Mouse (Mus musculus): Measurements from ENCODE around the gene Kcnh1. TPM values are rescaled to one million over a fixed set of nuclear protein-coding genes. Genes with fewer than 3 reads are reported as not detected.

The Kcnh1 gene
- polyA plus RNA-seq, 1 experiment from 2014 or later = 3.5 TPM

- Histone ChIP-seq H3K9me3 (ENCODE audit: control insufficient read depth, low read length) (no peaks in the 10 kb centered on the region), H3K9ac (ENCODE audit: low read depth, low read length) (no peak overlapping the region), H3K4me2 (ENCODE audit: low read length) (no peak overlapping the region), H3K4me1 (ENCODE audit: control insufficient read depth, insufficient read depth, low read depth, low read length) (peaks cover 10% of the 10 kb centered on the region; the same call in 1 of the 2 replicates), H3K36me3 (ENCODE audit: control insufficient read depth, insufficient read depth, low read length) (no peaks in the 10 kb centered on the region), H3K27ac (ENCODE audit: low read depth, low read length) (no peak overlapping the region), H3K27me3 (replicated peaks; ENCODE audit: control insufficient read depth, insufficient read depth, low read length) (no peaks in the 10 kb centered on the region), H3K4me3 (ENCODE audit: low read length) (no peak overlapping the region)
- no peak for ATAC-seq
- WGBS = 79% methylated on average over 2 of the region's 2 CpGs
These were observed 244.9 kb downstream of the Kcnh1 start for GRCm38 (mm10) chr1:192435503-192435902.

- no peaks in the 10 kb centered on the region for H3K36me3 ChIP-seq (ENCODE audit: control insufficient read depth, insufficient read depth, low read length)
- no peak overlapping the region for H3K4me2 ChIP-seq (ENCODE audit: low read length)
- no peak overlapping the region for H3K4me3 ChIP-seq (ENCODE audit: low read length)
- H3K27me3 ChIP-seq (replicated peaks; ENCODE audit: control insufficient read depth, insufficient read depth, low read length) = no peaks in the 10 kb centered on the region
- ATAC-seq = no peak
- H3K9ac ChIP-seq (ENCODE audit: low read depth, low read length) = no peak overlapping the region
- peaks cover 16% of the 10 kb centered on the region for H3K4me1 ChIP-seq (ENCODE audit: control insufficient read depth, insufficient read depth, low read depth, low read length)
- 61% methylated on average over 6 of the region's 6 CpGs for WGBS
- H3K27ac ChIP-seq (ENCODE audit: low read depth, low read length) = no peak overlapping the region
- H3K9me3 ChIP-seq (ENCODE audit: control insufficient read depth, low read length) = no peaks in the 10 kb centered on the region
These were observed 248.7 kb downstream of the Kcnh1 start for GRCm38 (mm10) chr1:192439151-192439837.

- no peaks in the 10 kb centered on the region for H3K9me3 ChIP-seq (ENCODE audit: control insufficient read depth, low read length)
These were observed 252.3 kb downstream of the Kcnh1 start for GRCm38 (mm10) chr1:192442772-192443445.

GRCm38 (mm10) chr1:192443998-192444657, 253.6 kb downstream of the Kcnh1 start:
- WGBS = 68% methylated on average over 20 of the region's 20 CpGs
- no peak overlapping the region for H3K4me2 ChIP-seq (ENCODE audit: low read length)
- H3K9me3 ChIP-seq (ENCODE audit: control insufficient read depth, low read length) = no peaks in the 10 kb centered on the region
- H3K4me1 ChIP-seq (ENCODE audit: control insufficient read depth, insufficient read depth, low read depth, low read length) = peaks cover 19% of the 10 kb centered on the region
- peak; percentile 38 for ATAC-seq
- H3K9ac ChIP-seq (ENCODE audit: low read depth, low read length) = no peak overlapping the region
- H3K4me3 ChIP-seq (ENCODE audit: low read length) = no peak overlapping the region
- H3K36me3 ChIP-seq (ENCODE audit: control insufficient read depth, insufficient read depth, low read length) = no peaks in the 10 kb centered on the region
- H3K27me3 ChIP-seq (replicated peaks; ENCODE audit: control insufficient read depth, insufficient read depth, low read length) = no peaks in the 10 kb centered on the region
- peak overlapping the region; percentile 54 for H3K27ac ChIP-seq (ENCODE audit: low read depth, low read length)

More at GRCm38 (mm10) chr1:192442772-192443445, 252.3 kb downstream of the Kcnh1 start:
- H3K4me3 ChIP-seq (ENCODE audit: low read length) = no peak overlapping the region
- no peak overlapping the region for H3K27ac ChIP-seq (ENCODE audit: low read depth, low read length)
- no peak overlapping the region for H3K4me2 ChIP-seq (ENCODE audit: low read length)
- no peak for ATAC-seq
- H3K36me3 ChIP-seq (ENCODE audit: control insufficient read depth, insufficient read depth, low read length) = no peaks in the 10 kb centered on the region
- H3K27me3 ChIP-seq (replicated peaks; ENCODE audit: control insufficient read depth, insufficient read depth, low read length) = no peaks in the 10 kb centered on the region
- 82% methylated on average over 5 of the region's 5 CpGs for WGBS
- peaks cover 21% of the 10 kb centered on the region for H3K4me1 ChIP-seq (ENCODE audit: control insufficient read depth, insufficient read depth, low read depth, low read length)
- no peak overlapping the region for H3K9ac ChIP-seq (ENCODE audit: low read depth, low read length)

GRCm38 (mm10) chr1:192444658-192445447, 254.3 kb downstream of the Kcnh1 start:
- H3K4me2 ChIP-seq (ENCODE audit: low read length) = no peak overlapping the region
- 49% methylated on average over 7 of the region's 7 CpGs for WGBS
- no peak overlapping the region for H3K4me3 ChIP-seq (ENCODE audit: low read length)
- H3K9me3 ChIP-seq (ENCODE audit: control insufficient read depth, low read length) = no peaks in the 10 kb centered on the region
- peak; percentile 82 for ATAC-seq
- no peaks in the 10 kb centered on the region for H3K27me3 ChIP-seq (replicated peaks; ENCODE audit: control insufficient read depth, insufficient read depth, low read length)
- H3K4me1 ChIP-seq (ENCODE audit: control insufficient read depth, insufficient read depth, low read depth, low read length) = peaks cover 13% of the 10 kb centered on the region
- H3K9ac ChIP-seq (ENCODE audit: low read depth, low read length) = no peak overlapping the region
- H3K36me3 ChIP-seq (ENCODE audit: control insufficient read depth, insufficient read depth, low read length) = no peaks in the 10 kb centered on the region
- peak overlapping the region; percentile 54 for H3K27ac ChIP-seq (ENCODE audit: low read depth, low read length)

- WGBS = 62% methylated on average over 5 of the region's 5 CpGs
- H3K27ac ChIP-seq (ENCODE audit: low read depth, low read length) = no peak overlapping the region
- ATAC-seq = no peak
These were observed 255.6 kb downstream of the Kcnh1 start for GRCm38 (mm10) chr1:192446158-192446557.

GRCm38 (mm10) chr1:192447666-192448065, 257.1 kb downstream of the Kcnh1 start:
- ATAC-seq = no peak
- no peak overlapping the region for H3K4me3 ChIP-seq (ENCODE audit: low read length)
- no peaks in the 10 kb centered on the region for H3K27me3 ChIP-seq (replicated peaks; ENCODE audit: control insufficient read depth, insufficient read depth, low read length)
- no peak overlapping the region for H3K27ac ChIP-seq (ENCODE audit: low read depth, low read length)
- peaks cover 11% of the 10 kb centered on the region for H3K4me1 ChIP-seq (ENCODE audit: control insufficient read depth, insufficient read depth, low read depth, low read length)
- WGBS = 70% methylated on average over 2 of the region's 2 CpGs
- H3K9me3 ChIP-seq (ENCODE audit: control insufficient read depth, low read length) = no peaks in the 10 kb centered on the region
- no peak overlapping the region for H3K4me2 ChIP-seq (ENCODE audit: low read length)
- H3K36me3 ChIP-seq (ENCODE audit: control insufficient read depth, insufficient read depth, low read length) = no peaks in the 10 kb centered on the region
- no peak overlapping the region for H3K9ac ChIP-seq (ENCODE audit: low read depth, low read length)

More at GRCm38 (mm10) chr1:192446158-192446557, 255.6 kb downstream of the Kcnh1 start:
- Histone ChIP-seq H3K4me1 (ENCODE audit: control insufficient read depth, insufficient read depth, low read depth, low read length) (peaks cover 11% of the 10 kb centered on the region), H3K27me3 (replicated peaks; ENCODE audit: control insufficient read depth, insufficient read depth, low read length) (no peaks in the 10 kb centered on the region), H3K4me3 (ENCODE audit: low read length) (no peak overlapping the region), H3K4me2 (ENCODE audit: low read length) (no peak overlapping the region), H3K9me3 (ENCODE audit: control insufficient read depth, low read length) (no peaks in the 10 kb centered on the region), H3K36me3 (ENCODE audit: control insufficient read depth, insufficient read depth, low read length) (no peaks in the 10 kb centered on the region), H3K9ac (ENCODE audit: low read depth, low read length) (no peak overlapping the region)

GRCm38 (mm10) chr1:192448512-192448911, 257.9 kb downstream of the Kcnh1 start:
- H3K9ac ChIP-seq (ENCODE audit: low read depth, low read length) = no peak overlapping the region
- no peaks in the 10 kb centered on the region for H3K36me3 ChIP-seq (ENCODE audit: control insufficient read depth, insufficient read depth, low read length)
- no peaks in the 10 kb centered on the region for H3K9me3 ChIP-seq (ENCODE audit: control insufficient read depth, low read length)
- no peak overlapping the region for H3K27ac ChIP-seq (ENCODE audit: low read depth, low read length)
- no peak for ATAC-seq
- peaks cover 10% of the 10 kb centered on the region for H3K4me1 ChIP-seq (ENCODE audit: control insufficient read depth, insufficient read depth, low read depth, low read length)
- no peak overlapping the region for H3K4me2 ChIP-seq (ENCODE audit: low read length)
- H3K4me3 ChIP-seq (ENCODE audit: low read length) = no peak overlapping the region
- WGBS = 88% methylated on average over 1 of the region's 1 CpGs
- no peaks in the 10 kb centered on the region for H3K27me3 ChIP-seq (replicated peaks; ENCODE audit: control insufficient read depth, insufficient read depth, low read length)
